Mouse (Mus musculus): Measurements from ENCODE around the gene Tspear. TPM values are rescaled to one million over a fixed set of nuclear protein-coding genes. Genes with fewer than 3 reads are reported as not detected.

The Tspear gene
- polyA plus RNA-seq, 1 experiment from 2014 or later: 0.74 TPM

MicroRNAs encoded within 50 kb of the gene (microRNA counts, 519-probe panel; counts per million panel counts)
- not detected for microRNA mmu-miR-1930

Small RNA genes within 50 kb of the gene (microRNA-seq; reads per million reads assigned to microRNA genes)
- gene Mir1930: 16.6 reads per million, percentile 31 among the genes with 10 or more reads in this experiment

Other genes starting within 250 kb of the Tspear start
- 28.8 and 36.5 TPM in 2 replicates for gene Fam207a, start 170.8 kb upstream of the Tspear start, polyA plus RNA-seq (2014; fragmentation: Nextera tagmentation; extraction: Ambion mirVana)
- gene Itgb2, start 156.3 kb upstream of the Tspear start, polyA plus RNA-seq (2014; fragmentation: Nextera tagmentation; extraction: Ambion mirVana): 1.1 and 1.3 TPM in 2 replicates
- 104 and 144 TPM in 2 replicates for gene Pttg1ip, start 104.8 kb upstream of the Tspear start, polyA plus RNA-seq (2014; fragmentation: Nextera tagmentation; extraction: Ambion mirVana)
- 253 and 294 TPM in 2 replicates for gene Sumo3, start 80.5 kb upstream of the Tspear start, polyA plus RNA-seq (2014; fragmentation: Nextera tagmentation; extraction: Ambion mirVana)
- gene Gm49325, start 80.4 kb upstream of the Tspear start, polyA plus RNA-seq (2014; fragmentation: Nextera tagmentation; extraction: Ambion mirVana): 1.2 and 1.8 TPM in 2 replicates
- 41.3 and 51.8 TPM in 2 replicates for gene Ube2g2, start 64.3 kb upstream of the Tspear start, polyA plus RNA-seq (2014; fragmentation: Nextera tagmentation; extraction: Ambion mirVana)
- gene Gm19402, start 4.2 kb downstream of the Tspear start, polyA plus RNA-seq (2014; fragmentation: Nextera tagmentation; extraction: Ambion mirVana): not detected in 2 replicates
- not detected in 2 replicates for gene Gm9508, start 10.7 kb downstream of the Tspear start, polyA plus RNA-seq (2014; fragmentation: Nextera tagmentation; extraction: Ambion mirVana)
- gene Gm10272, start 20.1 kb downstream of the Tspear start, polyA plus RNA-seq (2014; fragmentation: Nextera tagmentation; extraction: Ambion mirVana): not detected in 2 replicates
- not detected in 2 replicates for gene Gm10024, start 24.9 kb downstream of the Tspear start, polyA plus RNA-seq (2014; fragmentation: Nextera tagmentation; extraction: Ambion mirVana)
- gene Gm10142, start 29.2 kb downstream of the Tspear start, polyA plus RNA-seq (2014; fragmentation: Nextera tagmentation; extraction: Ambion mirVana): not detected in 2 replicates
- not detected in 2 replicates for gene Krtap12-1, start 34.0 kb downstream of the Tspear start, polyA plus RNA-seq (2014; fragmentation: Nextera tagmentation; extraction: Ambion mirVana)
- not detected in 2 replicates for gene Gm10100, start 39.9 kb downstream of the Tspear start, polyA plus RNA-seq (2014; fragmentation: Nextera tagmentation; extraction: Ambion mirVana)
- not detected in 2 replicates for gene Gm18596, start 56.1 kb downstream of the Tspear start, polyA plus RNA-seq (2014; fragmentation: Nextera tagmentation; extraction: Ambion mirVana)
- not detected in 2 replicates for gene Gm9736, start 64.8 kb downstream of the Tspear start, polyA plus RNA-seq (2014; fragmentation: Nextera tagmentation; extraction: Ambion mirVana)
- gene Gm3233, start 73.1 kb downstream of the Tspear start, polyA plus RNA-seq (2014; fragmentation: Nextera tagmentation; extraction: Ambion mirVana): not detected in 2 replicates
- gene Gm3238, start 84.8 kb downstream of the Tspear start, polyA plus RNA-seq (2014; fragmentation: Nextera tagmentation; extraction: Ambion mirVana): not detected in 2 replicates
- not detected in 2 replicates for gene Gm7138, start 90.4 kb downstream of the Tspear start, polyA plus RNA-seq (2014; fragmentation: Nextera tagmentation; extraction: Ambion mirVana)
- not detected in 2 replicates for gene Gm3250, start 96.0 kb downstream of the Tspear start, polyA plus RNA-seq (2014; fragmentation: Nextera tagmentation; extraction: Ambion mirVana)
- gene Gm7137, start 101.6 kb downstream of the Tspear start, polyA plus RNA-seq (2014; fragmentation: Nextera tagmentation; extraction: Ambion mirVana): not detected in 2 replicates
- gene Gm9639, start 108.5 kb downstream of the Tspear start, polyA plus RNA-seq (2014; fragmentation: Nextera tagmentation; extraction: Ambion mirVana): not detected in 2 replicates
- not detected in 2 replicates for gene Gm19668, start 112.6 kb downstream of the Tspear start, polyA plus RNA-seq (2014; fragmentation: Nextera tagmentation; extraction: Ambion mirVana)
- not detected in 2 replicates for gene Gm9507, start 125.3 kb downstream of the Tspear start, polyA plus RNA-seq (2014; fragmentation: Nextera tagmentation; extraction: Ambion mirVana)
- not detected in 2 replicates for gene Gm2696, start 128.1 kb downstream of the Tspear start, polyA plus RNA-seq (2014; fragmentation: Nextera tagmentation; extraction: Ambion mirVana)
- not detected in 2 replicates for gene Krtap10-4, start 140.5 kb downstream of the Tspear start, polyA plus RNA-seq (2014; fragmentation: Nextera tagmentation; extraction: Ambion mirVana)
- not detected in 2 replicates for gene Krtap10-10, start 149.4 kb downstream of the Tspear start, polyA plus RNA-seq (2014; fragmentation: Nextera tagmentation; extraction: Ambion mirVana)
- not detected in 2 replicates for gene Gm36176, start 160.2 kb downstream of the Tspear start, polyA plus RNA-seq (2014; fragmentation: Nextera tagmentation; extraction: Ambion mirVana)
- gene Gm10318, start 166.3 kb downstream of the Tspear start, polyA plus RNA-seq (2014; fragmentation: Nextera tagmentation; extraction: Ambion mirVana): not detected in 2 replicates
- gene Gm3285, start 175.4 kb downstream of the Tspear start, polyA plus RNA-seq (2014; fragmentation: Nextera tagmentation; extraction: Ambion mirVana): not detected in 2 replicates
- 2.2 and 3.3 TPM in 2 replicates for gene Lrrc3, start 216.0 kb downstream of the Tspear start, polyA plus RNA-seq (2014; fragmentation: Nextera tagmentation; extraction: Ambion mirVana)